Mouse (Mus musculus) adrenal gland, postnatal 0 days (tissue): ENCODE measurements around the gene Mrpl23. TPM values are rescaled to one million over a fixed set of nuclear protein-coding genes. Genes with fewer than 3 reads are reported as not detected.

Experiments used
- microRNA-seq: library from miRNA; unstranded; fragments of <30 nt; microRNA quantifications from one replicate; pipeline ENCODE4, GENCODE M21; 2016; ENCODE audit warnings: borderline replicate concordance; ENCODE audit not compliant: insufficient number of aligned reads
- polyA plus RNA-seq: library from polyadenylated mRNA; unstranded; fragments of >200 nt; fragmentation: Nextera tagmentation; extraction: Ambion mirVana; gene quantifications from 2 replicates; pipeline ENCODE4 v1.2.1, GENCODE M21; 2015

Gene Mrpl23
- 18.5 and 18.8 TPM in 2 replicates for polyA plus RNA-seq

GRCm38 (mm10) chr7:142532671-142533058 lies at the start of gene Mrpl23:
TSS of gene Mrpl23 (plus strand) at chr7:142532686.

GRCm38 (mm10) chr7:142498575-142498974 lies 33.9 kb upstream of the Mrpl23 start, which contains the start of gene Tnnt3:
TSS of gene Tnnt3 (plus strand) at chr7:142498836.

Small RNA genes lying within 50 kb of the gene (microRNA-seq; reads per million reads assigned to microRNA genes)
- gene Mir675: 18.6 reads per million, percentile 24 among the genes with 10 or more reads in this experiment

Other genes starting within 250 kb of the Mrpl23 start
- gene Krtap5-1, start 235.6 kb upstream of the Mrpl23 start, polyA plus RNA-seq: not detected in 2 replicates
- gene Krtap5-4, start 229.1 kb upstream of the Mrpl23 start, polyA plus RNA-seq: not detected in 2 replicates
- gene Ifitm10, start 158.9 kb upstream of the Mrpl23 start, polyA plus RNA-seq: 8.8 and 9.5 TPM in 2 replicates
- 2.9 TPM in 1 of 2 replicates, not detected in the other for gene Gm49369, start 150.0 kb upstream of the Mrpl23 start, polyA plus RNA-seq
- 448 and 665 TPM in 2 replicates for gene Ctsd, start 144.6 kb upstream of the Mrpl23 start, polyA plus RNA-seq
- gene Syt8, start 97.8 kb upstream of the Mrpl23 start, polyA plus RNA-seq: 0.99 TPM in 1 of 2 replicates, not detected in the other
- 14.4 and 42.6 TPM in 2 replicates for gene Tnni2, start 90.9 kb upstream of the Mrpl23 start, polyA plus RNA-seq
- 34.1 and 44.4 TPM in 2 replicates for gene Lsp1, start 71.9 kb upstream of the Mrpl23 start, polyA plus RNA-seq
- 11.5 and 54.4 TPM in 2 replicates for gene Tnnt3, start 33.9 kb upstream of the Mrpl23 start, polyA plus RNA-seq
- gene Igf2, start 134.1 kb downstream of the Mrpl23 start, polyA plus RNA-seq: 366 and 579 TPM in 2 replicates
- not detected in 2 replicates for gene Gm49394, start 137.3 kb downstream of the Mrpl23 start, polyA plus RNA-seq
- gene Ins2, start 210.7 kb downstream of the Mrpl23 start, polyA plus RNA-seq: 0.39 and 0.79 TPM in 2 replicates